Mouse (Mus musculus): ENCODE data around the gene Sh2d1b2.

Gene Sh2d1b2

GRCm38 (mm10) chr1:170273252-170273651 is 40.7 kb downstream of the Sh2d1b2 start:
- in situ Hi-C loops (cut with MboI, MseI): no loop called here

- in situ Hi-C loops (cut with MboI, MseI): no loop called here
Observed at GRCm38 (mm10) chr1:170277016-170277415, 44.5 kb downstream of the Sh2d1b2 start, which contains the start of gene Sh2d1b1. Sh2d1b1 (plus strand) TSS chr1:170277320.

GRCm38 (mm10) chr1:170282415-170283129 is 50.0 kb downstream of the Sh2d1b2 start:
- in situ Hi-C loops (cut with MboI, MseI): no loop called here

- in situ Hi-C loops (cut with MboI, MseI): no loop called here
Observed at GRCm38 (mm10) chr1:170292239-170292951, 59.8 kb downstream of the Sh2d1b2 start.

GRCm38 (mm10) chr1:170293257-170293656 is 60.7 kb downstream of the Sh2d1b2 start:
- in situ Hi-C loops (cut with MboI, MseI): no loop called here

GRCm38 (mm10) chr1:170294786-170295570 is 62.4 kb downstream of the Sh2d1b2 start:
- in situ Hi-C loops (cut with MboI, MseI): no loop called here

GRCm38 (mm10) chr1:170299496-170299895 is 66.9 kb downstream of the Sh2d1b2 start:
- in situ Hi-C loops (cut with MboI, MseI): no loop called here

- in situ Hi-C loops (cut with MboI, MseI): no loop called here
Observed at GRCm38 (mm10) chr1:170301686-170302085, 69.1 kb downstream of the Sh2d1b2 start.

GRCm38 (mm10) chr1:170302456-170302855 is 69.9 kb downstream of the Sh2d1b2 start:
- in situ Hi-C loops (cut with MboI, MseI): no loop called here

GRCm38 (mm10) chr1:170303103-170303502 is 70.6 kb downstream of the Sh2d1b2 start:
- in situ Hi-C loops (cut with MboI, MseI): no loop called here

Data from T-helper 1 cell (primary cell).